Mouse (Mus musculus): ENCODE measurements around the gene Csf2rb2. TPM values are rescaled to one million over a fixed set of nuclear protein-coding genes. Genes with fewer than 3 reads are reported as not detected.
"Not testable (repeated sequence)": the region's sequence is repeated elsewhere in the genome, so short reads cannot be mapped to it uniquely, and the experiment has no call there.

Csf2rb2 gene
- polyA plus RNA-seq, 1 experiment from 2014 or later = 0.12 TPM

DNA sequence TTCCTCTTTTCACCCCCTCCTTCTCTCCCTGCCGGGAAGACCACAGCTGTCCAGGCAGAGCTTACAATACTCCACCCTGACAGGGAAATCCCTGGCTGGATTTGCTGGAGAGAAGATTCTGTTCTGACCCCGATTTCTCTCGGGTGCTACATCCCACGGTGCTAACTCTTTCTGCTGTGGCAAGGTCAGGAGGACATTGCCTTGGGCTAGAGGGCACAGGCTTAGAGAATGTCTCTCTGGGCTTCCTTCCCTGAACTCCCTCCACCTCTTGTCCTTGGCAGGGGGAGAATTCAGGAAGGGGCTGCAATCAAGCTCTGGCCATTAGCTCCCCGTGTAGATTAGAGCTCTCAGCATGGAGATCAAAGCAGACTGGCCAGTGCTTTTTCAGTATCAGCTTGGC, 4.3 kb upstream of the Csf2rb2 start:
- Histone ChIP-seq H3K9me3 (no peaks in the 10 kb centered on the region), H3K36me3 (replicated peaks) (no peaks in the 10 kb centered on the region), H3K4me3 (no peak overlapping the region), H3K9ac (no peak overlapping the region), H3K4me1 (no peaks in the 10 kb centered on the region), H3K27ac (no peak overlapping the region), H3K4me2 (no peak overlapping the region), H3K27me3 (replicated peaks) (no peaks in the 10 kb centered on the region)
- ATAC-seq (replicated peaks) = no peak
- WGBS = 38% methylated on average over 5 of the region's 5 CpGs

GRCm38 (mm10) chr15:78303665-78304233, 1.8 kb downstream of the Csf2rb2 start:
- Histone ChIP-seq H3K4me1 (no peaks in the 10 kb centered on the region), H3K4me2 (no peak overlapping the region), H3K9ac (no peak overlapping the region), H3K27me3 (replicated peaks) (no peaks in the 10 kb centered on the region), H3K27ac (no peak overlapping the region), H3K36me3 (replicated peaks) (no peaks in the 10 kb centered on the region), H3K4me3 (no peak overlapping the region), H3K9me3 (no peaks in the 10 kb centered on the region)
- WGBS = 88% methylated on average over 6 of the region's 6 CpGs
- no peak for ATAC-seq (replicated peaks)

GRCm38 (mm10) chr15:78302718-78303117, 2.8 kb downstream of the Csf2rb2 start:
- H3K4me3 ChIP-seq = no peak overlapping the region
- H3K27ac ChIP-seq = no peak overlapping the region
- WGBS = 94% methylated on average over 4 of the region's 4 CpGs
- no peaks in the 10 kb centered on the region for H3K27me3 ChIP-seq (replicated peaks)
- no peak overlapping the region for H3K9ac ChIP-seq
- ATAC-seq (replicated peaks) = no peak
- H3K4me2 ChIP-seq = no peak overlapping the region
- no peaks in the 10 kb centered on the region for H3K9me3 ChIP-seq
- H3K36me3 ChIP-seq (replicated peaks) = no peaks in the 10 kb centered on the region
- no peaks in the 10 kb centered on the region for H3K4me1 ChIP-seq

DNA sequence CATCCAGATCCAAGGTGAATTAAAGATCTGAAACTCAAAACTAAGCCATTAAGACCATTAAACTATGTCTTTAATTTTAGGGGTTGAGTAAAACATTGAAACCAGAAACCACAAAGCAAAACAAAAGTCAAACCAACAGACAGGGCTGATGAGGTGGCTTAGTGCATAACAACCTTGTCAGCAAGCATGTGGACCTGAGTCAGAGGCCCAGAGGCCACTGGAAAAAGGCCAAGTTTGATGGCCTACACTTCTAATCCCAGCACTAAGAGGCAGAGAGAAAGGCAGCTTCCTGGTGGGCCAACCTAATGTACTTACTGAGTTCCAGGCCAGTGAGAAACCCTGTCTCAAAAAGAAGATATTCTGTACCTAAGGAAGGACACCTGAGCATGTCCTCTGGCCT, 4.7 kb downstream of the Csf2rb2 start:
- Histone ChIP-seq H3K4me2 (no peak overlapping the region), H3K4me3 (no peak overlapping the region), H3K27ac (no peak overlapping the region), H3K36me3 (replicated peaks) (no peaks in the 10 kb centered on the region), H3K27me3 (replicated peaks) (no peaks in the 10 kb centered on the region), H3K9ac (no peak overlapping the region), H3K4me1 (no peaks in the 10 kb centered on the region), H3K9me3 (no peaks in the 10 kb centered on the region)
- no peak for ATAC-seq (replicated peaks)

DNA sequence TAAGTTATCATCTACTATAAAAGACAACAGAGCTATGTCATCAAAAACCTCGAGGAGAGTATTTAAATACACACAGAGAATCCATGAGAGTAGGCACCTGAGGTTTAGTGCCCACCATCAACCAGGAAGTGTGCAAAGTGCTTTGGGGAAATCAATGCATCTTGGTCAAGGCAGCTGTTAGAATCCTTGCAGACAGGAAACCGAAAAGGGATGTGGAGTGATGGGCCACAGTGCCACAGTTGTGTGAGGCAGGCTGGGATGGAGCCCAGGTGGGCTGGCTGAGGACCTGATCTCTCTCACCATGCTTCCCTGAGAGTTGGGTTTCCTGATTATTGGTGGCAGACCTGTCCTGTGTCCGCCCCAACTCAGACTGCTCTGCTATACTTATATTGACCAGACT, 5.9 kb downstream of the Csf2rb2 start:
- 76% methylated on average over 3 of the region's 3 CpGs for WGBS
- Histone ChIP-seq H3K27me3 (replicated peaks) (no peaks in the 10 kb centered on the region), H3K4me1 (no peaks in the 10 kb centered on the region), H3K27ac (no peak overlapping the region), H3K9ac (no peak overlapping the region), H3K4me2 (no peak overlapping the region), H3K4me3 (no peak overlapping the region), H3K9me3 (no peaks in the 10 kb centered on the region), H3K36me3 (replicated peaks) (no peaks in the 10 kb centered on the region)
- ATAC-seq (replicated peaks) = no peak

GRCm38 (mm10) chr15:78298558-78298957, 7.0 kb downstream of the Csf2rb2 start:
- no peak overlapping the region for H3K27ac ChIP-seq
- H3K4me2 ChIP-seq = no peak overlapping the region
- H3K4me3 ChIP-seq = no peak overlapping the region
- H3K4me1 ChIP-seq = no peaks in the 10 kb centered on the region
- no peak for ATAC-seq (replicated peaks)
- WGBS = 63% methylated on average over 1 of the region's 1 CpGs
- H3K9me3 ChIP-seq = no peaks in the 10 kb centered on the region
- no peak overlapping the region for H3K9ac ChIP-seq
- no peaks in the 10 kb centered on the region for H3K36me3 ChIP-seq (replicated peaks)
- H3K27me3 ChIP-seq (replicated peaks) = no peaks in the 10 kb centered on the region

GRCm38 (mm10) chr15:78293716-78294115, 11.8 kb downstream of the Csf2rb2 start:
- H3K27me3 ChIP-seq (replicated peaks) = no peaks in the 10 kb centered on the region
- H3K27ac ChIP-seq = no peak overlapping the region
- H3K36me3 ChIP-seq (replicated peaks) = no peaks in the 10 kb centered on the region
- no peak overlapping the region for H3K9ac ChIP-seq
- H3K4me2 ChIP-seq = no peak overlapping the region
- H3K4me1 ChIP-seq = no peaks in the 10 kb centered on the region; the same call in 1 of the 2 replicates
- ATAC-seq (replicated peaks) = no peak
- H3K4me3 ChIP-seq = no peak overlapping the region
- no peaks in the 10 kb centered on the region for H3K9me3 ChIP-seq
- 80% methylated on average over 4 of the region's 4 CpGs for WGBS

- ATAC-seq (replicated peaks); H3K4me3 ChIP-seq; H3K9me3 ChIP-seq; H3K4me2 ChIP-seq; H3K27ac ChIP-seq; H3K27me3 ChIP-seq (replicated peaks); H3K4me1 ChIP-seq; H3K36me3 ChIP-seq (replicated peaks); H3K9ac ChIP-seq: not testable (repeated sequence)
- WGBS = 13% methylated on average over 2 of the region's 2 CpGs
Measured at GRCm38 (mm10) chr15:78293228-78293627, 12.3 kb downstream of the Csf2rb2 start.

- H3K4me3 ChIP-seq; ATAC-seq (replicated peaks); H3K27ac ChIP-seq; H3K9me3 ChIP-seq; H3K9ac ChIP-seq; H3K27me3 ChIP-seq (replicated peaks); H3K36me3 ChIP-seq (replicated peaks); H3K4me2 ChIP-seq; H3K4me1 ChIP-seq: not testable (repeated sequence)
- WGBS = 84% methylated on average over 5 of the region's 5 CpGs
Measured at GRCm38 (mm10) chr15:78289775-78290174, 15.7 kb downstream of the Csf2rb2 start.

DNA sequence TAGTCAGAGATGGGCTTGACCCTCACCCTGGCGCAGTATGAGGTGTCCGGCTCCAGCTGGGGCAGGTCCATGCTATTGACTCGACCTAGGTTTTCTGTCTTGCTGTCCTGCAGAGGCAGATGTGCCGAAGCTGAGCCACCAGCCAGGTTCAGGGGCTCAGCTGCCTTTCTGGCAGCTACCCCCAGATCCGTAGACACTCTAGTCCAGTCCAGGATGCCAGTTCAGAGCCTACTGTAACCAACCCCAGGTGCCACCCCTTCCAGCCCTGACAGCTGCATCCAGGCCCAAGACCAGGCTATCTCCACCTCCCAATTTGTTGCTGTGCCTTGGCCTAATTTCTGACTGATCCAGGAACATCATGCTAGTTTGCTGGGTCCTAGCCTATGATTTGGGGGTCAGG, 17.6 kb downstream of the Csf2rb2 start:
- WGBS = 85% methylated on average over 5 of the region's 5 CpGs
- Histone ChIP-seq H3K4me2 (no peak overlapping the region), H3K4me1 (no peaks in the 10 kb centered on the region; the same call in 1 of the 2 replicates), H3K9ac (no peak overlapping the region), H3K27ac (no peak overlapping the region), H3K4me3 (no peak overlapping the region), H3K36me3 (replicated peaks) (no peaks in the 10 kb centered on the region), H3K9me3 (no peaks in the 10 kb centered on the region), H3K27me3 (replicated peaks) (no peaks in the 10 kb centered on the region)
- ATAC-seq (replicated peaks) = no peak

DNA sequence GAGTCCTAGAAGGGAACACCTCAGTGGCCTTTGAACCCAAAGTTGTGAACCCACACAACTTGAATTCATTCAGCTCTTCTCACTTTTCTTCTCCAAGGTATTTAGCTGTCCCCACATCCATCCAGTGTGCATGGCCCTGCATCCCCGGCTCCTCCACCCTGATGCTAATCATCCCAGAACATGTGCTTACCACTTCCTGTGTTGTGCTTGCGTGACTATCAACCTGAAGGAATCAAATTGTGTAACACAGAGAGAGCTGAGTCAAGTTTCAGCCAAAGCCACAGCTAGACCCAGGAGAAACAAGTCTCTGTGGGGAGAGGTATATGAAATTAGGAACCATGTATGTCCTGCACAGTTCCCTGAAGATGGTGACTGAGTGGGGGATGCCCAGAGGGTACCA, 27.2 kb downstream of the Csf2rb2 start:
- Histone ChIP-seq H3K4me1 (no peaks in the 10 kb centered on the region), H3K4me3 (no peak overlapping the region), H3K36me3 (replicated peaks) (no peaks in the 10 kb centered on the region), H3K27me3 (replicated peaks) (no peaks in the 10 kb centered on the region), H3K4me2 (no peak overlapping the region), H3K27ac (no peak overlapping the region), H3K9ac (no peak overlapping the region), H3K9me3 (no peaks in the 10 kb centered on the region)
- no peak for ATAC-seq (replicated peaks)
- WGBS = 90% methylated on average over 2 of the region's 2 CpGs

GRCm38 (mm10) chr15:78271208-78271607, 34.3 kb downstream of the Csf2rb2 start:
- Histone ChIP-seq H3K4me2 (no peak overlapping the region), H3K9ac (no peak overlapping the region), H3K4me1 (no peaks in the 10 kb centered on the region), H3K27ac (no peak overlapping the region), H3K27me3 (replicated peaks) (no peaks in the 10 kb centered on the region), H3K9me3 (0 out of 2 replicates have a peak, but pooled peaks cover 3% of the 10 kb centered on the region), H3K4me3 (no peak overlapping the region), H3K36me3 (replicated peaks) (no peaks in the 10 kb centered on the region)
- no peak for ATAC-seq (replicated peaks)

- no peak for ATAC-seq (replicated peaks)
- Histone ChIP-seq H3K4me2 (no peak overlapping the region), H3K4me3 (no peak overlapping the region), H3K27ac (no peak overlapping the region), H3K9me3 (0 out of 2 replicates have a peak, but pooled peaks cover 3% of the 10 kb centered on the region), H3K36me3 (replicated peaks) (no peaks in the 10 kb centered on the region), H3K9ac (no peak overlapping the region), H3K4me1 (0 out of 2 replicates have a peak, but pooled peaks cover 4% of the 10 kb centered on the region), H3K27me3 (replicated peaks) (no peaks in the 10 kb centered on the region)
- WGBS = 82% methylated on average over 4 of the region's 4 CpGs
Measured at GRCm38 (mm10) chr15:78267865-78268264, 37.7 kb downstream of the Csf2rb2 start.
